Mouse (Mus musculus) heart, postnatal 0 days (tissue): Measurements from ENCODE around the gene Fa2h. TPM values are rescaled to one million over a fixed set of nuclear protein-coding genes. Genes with fewer than 3 reads are reported as not detected.

Experiments used
- ATAC-seq: fragments of 200-750 bp; cut with Nextera tagmentation; 2 replicates; pipeline ENCODE4 v1.8.0; 2017; ENCODE audit warnings: low read depth, moderate number of reproducible peaks, moderate library complexity; ENCODE audit not compliant: insufficient read depth
- DNase-seq: peaks from one replicate; pipeline ENCODE4 v3.0.0-alpha.2; 2016; ENCODE audit warnings: low spot score
- H3K27ac ChIP-seq: fragments of 300-500 bp; sonication (generic); 2 replicates; pipeline ENCODE4 v1.5.1; 2014; ENCODE audit warnings: low read depth, mild to moderate bottlenecking
- H3K27me3 ChIP-seq: fragments of 300-500 bp; sonication (generic); 2 replicates; pipeline ENCODE4 v1.6.1; 2014; ENCODE audit warnings: low read length, mixed read lengths; ENCODE audit not compliant: control insufficient read depth, insufficient read depth
- H3K36me3 ChIP-seq: fragments of 300-500 bp; sonication (generic); replicated peaks from 2 replicates; pipeline ENCODE4 v1.6.1; 2014; ENCODE audit warnings: low read length, mixed read lengths; ENCODE audit not compliant: control insufficient read depth, insufficient read depth
- H3K4me1 ChIP-seq: fragments of 300-500 bp; sonication (generic); 2 replicates; pipeline ENCODE4 v1.6.1; 2014; ENCODE audit warnings: antibody characterized with exemption; ENCODE audit not compliant: control insufficient read depth, insufficient read depth
- H3K4me2 ChIP-seq: fragments of 300-500 bp; sonication (generic); 2 replicates; pipeline ENCODE4 v1.6.1; 2014; ENCODE audit warnings: low read depth, mild to moderate bottlenecking, low read length, moderate library complexity
- H3K4me3 ChIP-seq: fragments of 300-500 bp; sonication (generic); 2 replicates; pipeline ENCODE4 v1.5.1; 2014; ENCODE audit warnings: low read depth, low read length
- H3K9ac ChIP-seq: fragments of 300-500 bp; sonication (generic); replicated peaks from 2 replicates; pipeline ENCODE4 v1.6.1; 2014; ENCODE audit warnings: low read depth, low read length, mixed read lengths
- H3K9me3 ChIP-seq: fragments of 300-500 bp; sonication (generic); replicated peaks from 2 replicates; pipeline ENCODE4 v1.6.1; 2016; ENCODE audit warnings: low read length; ENCODE audit not compliant: control insufficient read depth
- CTCF ChIP-seq: IDR thresholded peaks from 2 replicates; pipeline ENCODE4 v1.5.1; 2016; ENCODE audit warnings: antibody characterized with exemption, control low read depth, low read depth
- EP300 ChIP-seq: IDR thresholded peaks from 2 replicates; pipeline ENCODE4 v1.6.1; 2016; ENCODE audit warnings: antibody characterized with exemption, low read depth
- WGBS: fragments of 180-500 bp; shearing (Covaris S2); extraction: QIAGEN DNeasy Blood & Tissue Kit; methylation state at CpG from one replicate; pipeline ENCODE4 v1.1.7; 2014; 5-methylcytosine and 5-hydroxymethylcytosine counted together
- polyA plus RNA-seq: library from polyadenylated mRNA; unstranded; fragments of >200 nt; fragmentation: Nextera tagmentation; extraction: Ambion mirVana; gene quantifications from 2 replicates; pipeline ENCODE4 v1.2.1, GENCODE M21; 2015
- total RNA-seq: library from RNA; depleted of rRNA; stranded (reverse); fragments of >200 nt; gene quantifications from 2 replicates; pipeline ENCODE4 v1.2.3, GENCODE M21; 2014; ENCODE audit warnings: low replicate concordance

Gene Fa2h
- total and polyA plus RNA-seq, 2 experiments from 2014 or later, result 5.5 TPM; not detected in 1

DNA sequence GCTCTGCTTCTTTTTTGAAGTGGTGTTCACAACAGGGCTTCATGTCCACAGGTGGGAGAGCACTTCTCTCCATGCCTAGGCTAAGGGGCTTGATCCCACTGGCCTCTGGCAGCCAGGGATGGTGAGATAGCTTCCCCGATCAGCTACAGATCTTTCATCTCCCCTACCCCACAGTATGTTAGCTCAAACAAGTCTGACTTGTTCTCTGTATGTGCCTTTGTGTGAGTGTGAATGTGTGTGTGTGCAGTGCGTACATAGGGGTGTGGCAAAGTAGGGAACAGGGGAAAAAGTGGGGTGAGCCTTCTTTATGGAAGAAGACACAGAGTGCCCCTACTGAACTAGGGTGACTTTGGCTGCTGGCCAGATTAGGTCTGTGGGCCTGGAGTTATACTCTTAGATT lies 2.8 kb downstream of the Fa2h start:
- ATAC-seq (no peak), DNase-seq (no peak)
- Histone ChIP-seq H3K9me3 (no peaks in the 10 kb centered on the region), H3K4me1 (peaks cover 4% of the 10 kb centered on the region; the same call in 1 of the 2 replicates), H3K4me2 (no peak overlapping the region), H3K4me3 (no peak overlapping the region), H3K27me3 (peaks cover 69% of the 10 kb centered on the region), H3K36me3 (no peaks in the 10 kb centered on the region), H3K27ac (no peak overlapping the region), H3K9ac (no peak overlapping the region)
- no peak for TF ChIP-seq CTCF
- 85% methylated on average over 2 of the region's 2 CpGs for WGBS

DNA sequence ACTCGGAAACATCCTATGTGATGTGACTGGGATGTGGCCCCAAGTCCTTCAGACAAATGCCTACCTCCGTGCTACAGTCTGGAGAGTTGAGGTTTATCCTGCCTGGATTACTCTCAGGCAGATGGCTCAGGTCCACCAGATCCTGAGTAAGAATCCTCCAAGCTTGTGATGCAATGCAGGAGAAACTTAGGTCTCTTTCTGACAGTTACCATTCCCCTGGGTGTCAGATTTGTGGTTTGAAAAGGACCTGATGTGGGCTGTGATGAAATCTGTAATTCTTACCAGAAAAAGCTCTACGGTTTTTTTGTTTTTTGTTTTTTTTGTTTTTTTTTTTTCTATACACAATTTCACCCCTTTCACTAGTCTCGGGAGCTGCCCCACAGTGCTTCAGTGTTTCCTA lies 4.0 kb downstream of the Fa2h start:
- ATAC-seq (no peak), DNase-seq (no peak)
- no peak overlapping the region for H3K27ac ChIP-seq
- TF ChIP-seq CTCF, result no peak
- TF ChIP-seq EP300, result no peak
- no peak overlapping the region for H3K4me2 ChIP-seq
- no peaks in the 10 kb centered on the region for H3K36me3 ChIP-seq
- H3K9me3 ChIP-seq, result no peaks in the 10 kb centered on the region
- peaks cover 59% of the 10 kb centered on the region for H3K27me3 ChIP-seq
- no peak overlapping the region for H3K9ac ChIP-seq
- H3K4me3 ChIP-seq, result no peak overlapping the region
- whole genome bisulfite sequencing, result 57% methylated on average over 4 of the region's 4 CpGs
- peaks cover 4% of the 10 kb centered on the region; the same call in 1 of the 2 replicates for H3K4me1 ChIP-seq

GRCm38 (mm10) chr8:111385915-111386314 lies 7.7 kb downstream of the Fa2h start:
- peaks cover 33% of the 10 kb centered on the region for H3K27me3 ChIP-seq
- no peaks in the 10 kb centered on the region for H3K36me3 ChIP-seq
- H3K4me1 ChIP-seq, result no peaks in the 10 kb centered on the region
- ATAC-seq, result no peak
- WGBS, result 40% methylated on average over 9 of the region's 9 CpGs
- no peak for DNase-seq
- H3K4me3 ChIP-seq, result no peak overlapping the region
- H3K9me3 ChIP-seq, result no peaks in the 10 kb centered on the region
- no peak overlapping the region for H3K27ac ChIP-seq
- H3K4me2 ChIP-seq, result no peak overlapping the region
- H3K9ac ChIP-seq, result no peak overlapping the region
- no peak for TF ChIP-seq CTCF
- no peak for TF ChIP-seq EP300

DNA sequence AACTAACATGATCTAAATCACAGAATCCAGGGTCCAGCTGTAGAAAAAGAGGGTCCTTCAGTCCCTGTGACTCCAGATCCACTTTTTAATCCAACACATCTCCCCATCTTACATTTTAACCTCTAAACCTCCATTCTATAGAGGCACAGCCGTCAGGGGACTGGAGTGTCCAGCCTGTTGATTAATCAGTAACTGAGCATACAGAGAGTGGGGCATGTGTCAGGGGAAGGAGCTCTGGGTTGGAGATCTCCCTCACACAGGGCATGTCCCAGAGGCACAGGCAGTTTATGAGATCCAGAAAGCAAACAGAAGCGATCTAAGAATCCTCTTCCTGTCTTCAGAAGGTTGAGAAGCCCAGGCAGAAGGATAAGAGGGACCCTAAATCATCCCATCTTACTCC lies 9.0 kb downstream of the Fa2h start:
- no peaks in the 10 kb centered on the region for H3K36me3 ChIP-seq
- H3K9ac ChIP-seq, result no peak overlapping the region

GRCm38 (mm10) chr8:111375192-111375591 lies 18.4 kb downstream of the Fa2h start:
- Histone ChIP-seq H3K9me3 (no peaks in the 10 kb centered on the region), H3K27me3 (no peaks in the 10 kb centered on the region), H3K27ac (no peak overlapping the region), H3K4me3 (no peak overlapping the region), H3K4me2 (no peak overlapping the region), H3K36me3 (no peaks in the 10 kb centered on the region), H3K4me1 (no peaks in the 10 kb centered on the region), H3K9ac (no peak overlapping the region)
- 63% methylated on average over 6 of the region's 6 CpGs for WGBS
- TF ChIP-seq EP300, result no peak
- no peak for TF ChIP-seq CTCF
- no peak for ATAC-seq
- DNase-seq, result no peak

More for the DNA sequence above, 9.0 kb downstream of the Fa2h start:
- H3K4me2 ChIP-seq, result no peak overlapping the region
- 49% methylated on average over 2 of the region's 2 CpGs for WGBS
- no peak overlapping the region for H3K4me3 ChIP-seq
- ATAC-seq (no peak), DNase-seq (no peak)
- peaks cover 21% of the 10 kb centered on the region for H3K27me3 ChIP-seq
- no peak for TF ChIP-seq EP300
- no peak for TF ChIP-seq CTCF
- no peak overlapping the region for H3K27ac ChIP-seq
- no peaks in the 10 kb centered on the region for H3K4me1 ChIP-seq
- no peaks in the 10 kb centered on the region for H3K9me3 ChIP-seq

DNA sequence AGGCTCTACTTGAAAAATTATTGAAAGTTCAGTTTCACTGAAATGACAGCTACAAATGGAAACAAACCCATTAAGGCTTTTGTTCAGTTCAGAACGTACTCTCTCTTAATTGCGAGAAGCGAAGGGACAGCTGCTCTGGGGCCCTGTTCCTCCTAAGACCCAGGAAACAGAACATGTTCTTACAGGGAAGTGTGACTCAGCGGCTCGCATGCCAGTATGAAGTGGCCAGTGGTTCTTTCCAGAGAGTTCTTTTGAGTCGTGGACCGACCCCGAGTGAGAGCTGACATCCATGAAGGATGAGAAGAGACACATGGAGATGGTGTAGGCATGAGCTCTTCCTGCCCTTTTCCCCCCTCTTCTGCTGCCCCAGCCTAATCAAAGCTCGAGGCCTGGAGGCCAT lies 23.9 kb downstream of the Fa2h start:
- Histone ChIP-seq H3K4me3 (no peak overlapping the region), H3K9me3 (no peaks in the 10 kb centered on the region), H3K4me1 (no peaks in the 10 kb centered on the region), H3K36me3 (no peaks in the 10 kb centered on the region), H3K9ac (no peak overlapping the region), H3K4me2 (no peak overlapping the region), H3K27me3 (no peaks in the 10 kb centered on the region), H3K27ac (no peak overlapping the region)
- DNase-seq (no peak), ATAC-seq (no peak)
- TF ChIP-seq CTCF (no peak), EP300 (no peak)
- WGBS, result 64% methylated on average over 9 of the region's 9 CpGs
